Mouse (Mus musculus) embryonic facial prominence, embryonic 14.5 days (tissue): ENCODE data around the gene Olfr1079. TPM values are rescaled to one million over a fixed set of nuclear protein-coding genes. Genes with fewer than 3 reads are reported as not detected.
"Not testable (repeated sequence)": the region's sequence is repeated elsewhere in the genome, so short reads cannot be mapped to it uniquely, and the experiment has no call there.

Experiments
- ATAC-seq: fragments of 200-750 bp; cut with Nextera tagmentation; 2 replicates; pipeline ENCODE4 v1.8.0; 2017; ENCODE audit warnings: low read depth, moderate number of reproducible peaks, moderate TSS enrichment
- DNase-seq: peaks from one replicate; pipeline ENCODE4 v3.0.0-alpha.2; 2015; ENCODE audit warnings: low spot score
- H3K27ac ChIP-seq: fragments of 300-500 bp; sonication (generic); replicated peaks from 2 replicates; pipeline ENCODE4 v1.5.1; 2014; ENCODE audit warnings: low read depth, mild to moderate bottlenecking, low read length, moderate library complexity
- H3K27me3 ChIP-seq: fragments of 300-500 bp; sonication (generic); replicated peaks from 2 replicates; pipeline ENCODE4 v1.6.1; 2014; ENCODE audit warnings: low read length; ENCODE audit not compliant: control insufficient read depth, insufficient read depth
- H3K36me3 ChIP-seq: fragments of 300-500 bp; sonication (generic); 2 replicates; pipeline ENCODE4 v1.6.1; 2014; ENCODE audit warnings: low read length, mixed read lengths; ENCODE audit not compliant: control insufficient read depth, insufficient read depth
- H3K4me1 ChIP-seq: fragments of 300-500 bp; sonication (generic); 2 replicates; pipeline ENCODE4 v1.6.1; 2014; ENCODE audit warnings: antibody characterized with exemption, low read length; ENCODE audit not compliant: control insufficient read depth, insufficient read depth
- H3K4me2 ChIP-seq: fragments of 300-500 bp; sonication (generic); 2 replicates; pipeline ENCODE4 v1.6.1; 2014; ENCODE audit warnings: low read depth, mild to moderate bottlenecking, low read length, moderate library complexity, mixed read lengths
- H3K4me3 ChIP-seq: fragments of 300-500 bp; sonication (generic); 2 replicates; pipeline ENCODE4 v1.5.1; 2014; ENCODE audit warnings: low read depth, mild to moderate bottlenecking, low read length
- H3K9ac ChIP-seq: fragments of 300-500 bp; sonication (generic); 2 replicates; pipeline ENCODE4 v1.6.1; 2014; ENCODE audit warnings: low read depth, mild to moderate bottlenecking, low read length, moderate library complexity, mixed read lengths
- H3K9me3 ChIP-seq: fragments of 300-500 bp; sonication (generic); 2 replicates; pipeline ENCODE4 v1.6.1; 2016; ENCODE audit warnings: low read length; ENCODE audit not compliant: control insufficient read depth
- WGBS: fragments of 180-500 bp; shearing (Covaris S2); extraction: QIAGEN DNeasy Blood & Tissue Kit; methylation state at CpG from one replicate; pipeline ENCODE4 v1.1.7; 2014; 5-methylcytosine and 5-hydroxymethylcytosine counted together
- polyA plus RNA-seq: library from polyadenylated mRNA; unstranded; fragments of >200 nt; fragmentation: Nextera tagmentation; extraction: Ambion mirVana; gene quantifications from 2 replicates; pipeline ENCODE4 v1.2.1, GENCODE M21; 2014

Olfr1079 gene
- not detected in 2 replicates for polyA plus RNA-seq

DNA sequence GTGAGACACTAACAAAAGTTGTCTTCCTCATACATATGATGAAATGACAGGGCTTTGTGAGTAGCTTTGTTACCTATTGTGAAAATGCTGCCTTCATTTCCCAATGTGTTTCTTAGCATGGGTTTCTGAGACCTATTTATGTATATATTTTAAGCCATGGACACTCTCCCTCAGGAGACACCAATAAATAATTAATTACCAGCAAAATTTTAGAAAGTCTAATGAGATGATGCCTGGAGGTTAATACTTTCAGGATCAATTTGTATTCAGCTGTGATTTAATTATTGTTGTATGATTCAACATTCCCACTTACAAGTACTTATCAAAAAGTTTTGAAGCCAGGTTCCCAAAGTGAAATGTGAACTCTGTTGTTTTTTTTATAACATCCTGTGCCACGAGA is at the start of gene Olfr1079:
Gene Olfr1079, minus strand, starts transcription at position 101 of the 400 bp plus-strand sequence.
- Histone ChIP-seq H3K36me3 (no peaks in the 10 kb centered on the region), H3K27me3 (no peaks in the 10 kb centered on the region), H3K4me2 (no peak within 1 kb of the TSS), H3K9ac (no peak within 1 kb of the TSS), H3K4me1 (no peaks in the 10 kb centered on the region), H3K27ac (no peak within 1 kb of the TSS), H3K4me3 (no peak within 1 kb of the TSS), H3K9me3 (no peaks in the 10 kb centered on the region)
- ATAC-seq: no peak
- 61% methylated on average over 1 of the region's 1 CpGs for WGBS
- DNase-seq: no peak

- not testable (repeated sequence) for H3K4me1 ChIP-seq, H3K27ac ChIP-seq, H3K9ac ChIP-seq, ATAC-seq, H3K9me3 ChIP-seq, H3K36me3 ChIP-seq, DNase-seq, H3K4me3 ChIP-seq, H3K4me2 ChIP-seq, H3K27me3 ChIP-seq
Observed at GRCm38 (mm10) chr2:86558135-86558534, 15.9 kb upstream of the Olfr1079 start, which contains the start of gene Olfr1080. Olfr1080 (minus strand) TSS chr2:86558235.

GRCm38 (mm10) chr2:86530991-86531390 is 11.3 kb downstream of the Olfr1079 start:
- no peak overlapping the region for H3K4me3 ChIP-seq
- no peaks in the 10 kb centered on the region for H3K9me3 ChIP-seq
- no peak overlapping the region for H3K27ac ChIP-seq
- ATAC-seq (no peak), DNase-seq (no peak)
- no peak overlapping the region for H3K4me2 ChIP-seq
- H3K27me3 ChIP-seq: no peaks in the 10 kb centered on the region
- no peaks in the 10 kb centered on the region for H3K4me1 ChIP-seq
- no peaks in the 10 kb centered on the region for H3K36me3 ChIP-seq
- H3K9ac ChIP-seq: no peak overlapping the region
- 76% methylated on average over 1 of the region's 1 CpGs for WGBS

DNA sequence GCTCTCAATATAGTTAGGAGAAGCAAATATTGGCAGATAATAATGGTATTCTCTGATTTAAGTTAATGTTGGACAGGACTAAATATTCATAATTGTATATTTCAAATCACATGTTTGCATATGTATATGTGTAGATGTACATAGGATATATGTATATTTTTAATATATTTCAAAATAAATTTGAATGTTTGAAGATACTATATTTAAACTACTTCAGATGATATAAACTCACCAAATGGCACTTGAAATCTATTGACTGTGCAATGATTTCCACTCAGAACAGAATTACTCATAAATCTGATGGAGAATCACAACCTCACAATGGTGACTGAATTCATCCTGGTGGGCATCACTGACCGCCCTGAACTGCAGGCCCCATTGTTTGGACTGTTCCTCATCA is 34.1 kb downstream of the Olfr1079 start, which contains the start of gene Olfr1076:
Gene Olfr1076, plus strand, starts transcription at position 301 of the 400 bp plus-strand sequence.
- Histone ChIP-seq H3K27ac (no peak within 1 kb of the TSS), H3K9ac (no peak within 1 kb of the TSS), H3K4me3 (no peak within 1 kb of the TSS), H3K4me2 (no peak within 1 kb of the TSS), H3K36me3 (no peaks in the 10 kb centered on the region), H3K4me1 (no peaks in the 10 kb centered on the region), H3K27me3 (no peaks in the 10 kb centered on the region), H3K9me3 (no peaks in the 10 kb centered on the region)
- 93% methylated on average over 1 of the region's 1 CpGs for WGBS
- ATAC-seq: no peak
- no peak for DNase-seq

- Histone ChIP-seq H3K4me1 (no peaks in the 10 kb centered on the region), H3K27me3 (no peaks in the 10 kb centered on the region), H3K4me2 (no peak within 1 kb of the TSS), H3K27ac (no peak within 1 kb of the TSS), H3K36me3 (no peaks in the 10 kb centered on the region), H3K9me3 (no peaks in the 10 kb centered on the region), H3K9ac (no peak within 1 kb of the TSS), H3K4me3 (no peak within 1 kb of the TSS)
- ATAC-seq: no peak
- DNase-seq: no peak
- 29% methylated on average over 1 of the region's 1 CpGs for WGBS
Observed at GRCm38 (mm10) chr2:86487286-86487685, 55.0 kb downstream of the Olfr1079 start, which contains the start of gene Olfr228. Olfr228 (minus strand) TSS chr2:86487386.

Other genes with a start within 250 kb of the Olfr1079 start
- gene Olfr1053, start 227.2 kb downstream of the Olfr1079 start, polyA plus RNA-seq: not detected in 2 replicates
- not detected in 2 replicates for gene Olfr1054, start 207.0 kb downstream of the Olfr1079 start, polyA plus RNA-seq
- not detected in 2 replicates for gene Olfr1055, start 192.2 kb downstream of the Olfr1079 start, polyA plus RNA-seq
- gene Olfr1056, start 180.0 kb downstream of the Olfr1079 start, polyA plus RNA-seq: 0.21 TPM in 1 of 2 replicates, not detected in the other
- not detected in 2 replicates for gene Olfr1057, start 164.1 kb downstream of the Olfr1079 start, polyA plus RNA-seq
- 0.18 and 0.22 TPM in 2 replicates for gene Olfr1058, start 153.9 kb downstream of the Olfr1079 start, polyA plus RNA-seq
- not detected in 2 replicates for gene Olfr1061, start 128.4 kb downstream of the Olfr1079 start, polyA plus RNA-seq
- 0.07 TPM in 1 of 2 replicates, not detected in the other for gene Olfr1062, start 115.7 kb downstream of the Olfr1079 start, polyA plus RNA-seq
- gene Olfr1065, start 91.9 kb downstream of the Olfr1079 start, polyA plus RNA-seq: 0.15 and 0.25 TPM in 2 replicates
- gene Olfr1066, start 86.2 kb downstream of the Olfr1079 start, polyA plus RNA-seq: not detected in 2 replicates
- 0.13 TPM in 1 of 2 replicates, not detected in the other for gene Olfr228, start 55.1 kb downstream of the Olfr1079 start, polyA plus RNA-seq
- gene Olfr1076, start 34.0 kb downstream of the Olfr1079 start, polyA plus RNA-seq: not detected in 2 replicates
- gene Olfr1080, start 15.8 kb upstream of the Olfr1079 start, polyA plus RNA-seq: not detected in 2 replicates
- gene Olfr1082, start 56.5 kb upstream of the Olfr1079 start, polyA plus RNA-seq: not detected in 2 replicates
- not detected in 2 replicates for gene Olfr1084, start 97.2 kb upstream of the Olfr1079 start, polyA plus RNA-seq
- not detected in 2 replicates for gene Olfr1085, start 119.5 kb upstream of the Olfr1079 start, polyA plus RNA-seq
- gene Olfr1086, start 137.6 kb upstream of the Olfr1079 start, polyA plus RNA-seq: not detected in 2 replicates
- gene Olfr1087, start 155.9 kb upstream of the Olfr1079 start, polyA plus RNA-seq: not detected in 2 replicates
- gene Olfr1089, start 191.2 kb upstream of the Olfr1079 start, polyA plus RNA-seq: not detected in 2 replicates
- gene Olfr1090, start 216.5 kb upstream of the Olfr1079 start, polyA plus RNA-seq: not detected in 2 replicates
- not detected in 2 replicates for gene Olfr1093, start 240.0 kb upstream of the Olfr1079 start, polyA plus RNA-seq